Mouse (Mus musculus) forebrain, embryonic 10.5 days (tissue): ENCODE measurements at regions not wholly inside any gene's neighbourhood (a gene's known extent, or its start where the extent isn't known, plus 50 kb on each side); places are given as distances from the start of the nearest gene placed in this dataset.
"Not testable (repeated sequence)": the region's sequence is repeated elsewhere in the genome, so short reads cannot be mapped to it uniquely, and the experiment has no call there.

Experiments used
- DNase-seq: peaks from one replicate; pipeline ENCODE4 v3.0.0-alpha.2; 2017; ENCODE audit warnings: low spot score; ENCODE audit errors: extremely low spot score
- H3K27ac ChIP-seq: fragments of 300-500 bp; sonication (generic); 2 replicates; pipeline ENCODE4 v1.5.1; 2016; ENCODE audit warnings: mild to moderate bottlenecking
- H3K27me3 ChIP-seq: fragments of 300-500 bp; sonication (generic); 2 replicates; pipeline ENCODE4 v1.6.1; 2016; ENCODE audit warnings: mild to moderate bottlenecking; ENCODE audit not compliant: poor library complexity, severe bottlenecking
- H3K36me3 ChIP-seq: fragments of 300-500 bp; sonication (generic); replicated peaks from 2 replicates; pipeline ENCODE4 v1.6.1; 2016; ENCODE audit warnings: mild to moderate bottlenecking, moderate library complexity
- H3K4me1 ChIP-seq: fragments of 300-500 bp; sonication (generic); 2 replicates; pipeline ENCODE4 v1.6.1; 2016
- H3K4me3 ChIP-seq: fragments of 300-500 bp; sonication (generic); 2 replicates; pipeline ENCODE4 v1.5.1; 2016; ENCODE audit warnings: mild to moderate bottlenecking, moderate library complexity
- H3K9me3 ChIP-seq: fragments of 300-500 bp; sonication (generic); 2 replicates; pipeline ENCODE4 v1.6.1; 2016; ENCODE audit warnings: mild to moderate bottlenecking, moderate library complexity
- WGBS: fragments of 180-500 bp; shearing (Covaris S2); methylation state at CpG from one replicate; pipeline ENCODE4 v1.1.7; 2016; 5-methylcytosine and 5-hydroxymethylcytosine counted together

GRCm38 (mm10) chr10:126337426-126337825 lies 371.5 kb downstream of the Lrig3 start:
- WGBS, result 74% methylated on average over 4 of the region's 4 CpGs
- Histone ChIP-seq H3K27me3 (no peaks in the 10 kb centered on the region), H3K4me3 (no peak overlapping the region), H3K4me1 (no peaks in the 10 kb centered on the region), H3K27ac (no peak overlapping the region), H3K36me3 (no peaks in the 10 kb centered on the region), H3K9me3 (peaks cover 13% of the 10 kb centered on the region; the same call in 1 of the 2 replicates)
- DNase-seq, result no peak

GRCm38 (mm10) chr10:126333786-126334185 lies 367.8 kb downstream of the Lrig3 start:
- no peaks in the 10 kb centered on the region for H3K36me3 ChIP-seq
- WGBS, result 95% methylated on average over 5 of the region's 5 CpGs

GRCm38 (mm10) chr10:126330305-126330969 lies 364.5 kb downstream of the Lrig3 start:
- Histone ChIP-seq H3K9me3 (no peaks in the 10 kb centered on the region), H3K27ac (peak overlapping the region; percentile 44; the same call in 1 of the 2 replicates), H3K36me3 (no peaks in the 10 kb centered on the region), H3K4me3 (peak overlapping the region; percentile 14; the same call in 1 of the 2 replicates), H3K4me1 (peaks cover 15% of the 10 kb centered on the region), H3K27me3 (no peaks in the 10 kb centered on the region)
- DNase-seq, result peak; percentile 89
- 7% methylated on average over 17 of the region's 17 CpGs for WGBS

More at GRCm38 (mm10) chr10:126333786-126334185, 367.8 kb downstream of the Lrig3 start:
- no peak for DNase-seq
- H3K27ac ChIP-seq, result no peak overlapping the region
- peaks cover under 1% of the 10 kb centered on the region; the same call in 1 of the 2 replicates for H3K9me3 ChIP-seq
- H3K4me3 ChIP-seq, result no peak overlapping the region
- no peaks in the 10 kb centered on the region for H3K27me3 ChIP-seq
- peaks cover 15% of the 10 kb centered on the region for H3K4me1 ChIP-seq

- no peaks in the 10 kb centered on the region for H3K9me3 ChIP-seq
- H3K36me3 ChIP-seq, result no peaks in the 10 kb centered on the region
- 90% methylated on average over 9 of the region's 9 CpGs for WGBS
- H3K4me3 ChIP-seq, result no peak overlapping the region
- no peak overlapping the region for H3K27ac ChIP-seq
- H3K4me1 ChIP-seq, result no peaks in the 10 kb centered on the region
- DNase-seq, result no peak
- no peaks in the 10 kb centered on the region for H3K27me3 ChIP-seq
Measured at GRCm38 (mm10) chr10:126320831-126321230, 354.9 kb downstream of the Lrig3 start.

- no peak overlapping the region for H3K27ac ChIP-seq
- H3K36me3 ChIP-seq, result no peaks in the 10 kb centered on the region
- no peak for DNase-seq
- 87% methylated on average over 10 of the region's 10 CpGs for WGBS
- H3K4me3 ChIP-seq, result no peak overlapping the region
- no peaks in the 10 kb centered on the region for H3K9me3 ChIP-seq
- H3K27me3 ChIP-seq, result no peaks in the 10 kb centered on the region
- H3K4me1 ChIP-seq, result no peaks in the 10 kb centered on the region
Measured at GRCm38 (mm10) chr10:126319795-126320194, 353.8 kb downstream of the Lrig3 start.

- no peak overlapping the region for H3K27ac ChIP-seq
- DNase-seq, result no peak
- H3K36me3 ChIP-seq, result no peaks in the 10 kb centered on the region
- no peaks in the 10 kb centered on the region for H3K9me3 ChIP-seq
- peaks cover 6% of the 10 kb centered on the region for H3K4me1 ChIP-seq
- no peaks in the 10 kb centered on the region for H3K27me3 ChIP-seq
- no peak overlapping the region for H3K4me3 ChIP-seq
- 88% methylated on average over 1 of the region's 1 CpGs for WGBS
Measured at GRCm38 (mm10) chr10:126299962-126300361, 334.0 kb downstream of the Lrig3 start.

GRCm38 (mm10) chr10:126298211-126298610 lies 332.2 kb downstream of the Lrig3 start:
- DNase-seq, result no peak
- H3K4me3 ChIP-seq, result no peak overlapping the region
- no peaks in the 10 kb centered on the region for H3K27me3 ChIP-seq
- no peak overlapping the region for H3K27ac ChIP-seq
- no peaks in the 10 kb centered on the region for H3K9me3 ChIP-seq
- peaks cover 6% of the 10 kb centered on the region for H3K4me1 ChIP-seq
- no peaks in the 10 kb centered on the region for H3K36me3 ChIP-seq
- 89% methylated on average over 6 of the region's 6 CpGs for WGBS

GRCm38 (mm10) chr10:126295853-126296252 lies 329.9 kb downstream of the Lrig3 start:
- Histone ChIP-seq H3K4me3 (no peak overlapping the region), H3K4me1 (peaks cover 6% of the 10 kb centered on the region), H3K27ac (no peak overlapping the region), H3K27me3 (no peaks in the 10 kb centered on the region), H3K9me3 (no peaks in the 10 kb centered on the region), H3K36me3 (no peaks in the 10 kb centered on the region)
- DNase-seq, result no peak
- 88% methylated on average over 7 of the region's 7 CpGs for WGBS

GRCm38 (mm10) chr10:126291765-126292164 lies 325.8 kb downstream of the Lrig3 start:
- Histone ChIP-seq H3K36me3 (no peaks in the 10 kb centered on the region), H3K4me3 (no peak overlapping the region), H3K27me3 (no peaks in the 10 kb centered on the region), H3K9me3 (no peaks in the 10 kb centered on the region), H3K4me1 (peaks cover 3% of the 10 kb centered on the region), H3K27ac (no peak overlapping the region)
- DNase-seq, result no peak

GRCm38 (mm10) chr10:126285096-126285495 lies 319.1 kb downstream of the Lrig3 start:
- WGBS, result 94% methylated on average over 5 of the region's 13 CpGs

GRCm38 (mm10) chr10:126270376-126270775 lies 304.4 kb downstream of the Lrig3 start:
- no peak overlapping the region for H3K27ac ChIP-seq
- 95% methylated on average over 12 of the region's 12 CpGs for WGBS
- no peaks in the 10 kb centered on the region for H3K36me3 ChIP-seq
- no peak overlapping the region for H3K4me3 ChIP-seq
- no peaks in the 10 kb centered on the region for H3K27me3 ChIP-seq
- H3K9me3 ChIP-seq, result no peaks in the 10 kb centered on the region
- DNase-seq, result no peak
- no peaks in the 10 kb centered on the region for H3K4me1 ChIP-seq

More at GRCm38 (mm10) chr10:126285096-126285495, 319.1 kb downstream of the Lrig3 start:
- not testable (repeated sequence) for H3K4me3 ChIP-seq, H3K9me3 ChIP-seq, H3K27ac ChIP-seq, H3K4me1 ChIP-seq, H3K27me3 ChIP-seq, DNase-seq, H3K36me3 ChIP-seq

GRCm38 (mm10) chr10:126267321-126267998 lies 301.5 kb downstream of the Lrig3 start:
- no peaks in the 10 kb centered on the region for H3K4me1 ChIP-seq
- H3K27me3 ChIP-seq, result no peaks in the 10 kb centered on the region
- H3K9me3 ChIP-seq, result no peaks in the 10 kb centered on the region
- no peaks in the 10 kb centered on the region for H3K36me3 ChIP-seq
- no peak overlapping the region for H3K4me3 ChIP-seq
- no peak overlapping the region for H3K27ac ChIP-seq
- 96% methylated on average over 2 of the region's 2 CpGs for WGBS
- DNase-seq, result no peak

GRCm38 (mm10) chr10:126257171-126257570 lies 291.2 kb downstream of the Lrig3 start:
- no peak for DNase-seq
- H3K27ac ChIP-seq, result no peak overlapping the region
- no peaks in the 10 kb centered on the region for H3K4me1 ChIP-seq
- no peaks in the 10 kb centered on the region for H3K9me3 ChIP-seq
- no peaks in the 10 kb centered on the region for H3K36me3 ChIP-seq
- H3K27me3 ChIP-seq, result no peaks in the 10 kb centered on the region
- no peak overlapping the region for H3K4me3 ChIP-seq
- 82% methylated on average over 8 of the region's 8 CpGs for WGBS
